14 mouse cellular contexts compared by ENCODE assay signal in the genomic region with DNA sequence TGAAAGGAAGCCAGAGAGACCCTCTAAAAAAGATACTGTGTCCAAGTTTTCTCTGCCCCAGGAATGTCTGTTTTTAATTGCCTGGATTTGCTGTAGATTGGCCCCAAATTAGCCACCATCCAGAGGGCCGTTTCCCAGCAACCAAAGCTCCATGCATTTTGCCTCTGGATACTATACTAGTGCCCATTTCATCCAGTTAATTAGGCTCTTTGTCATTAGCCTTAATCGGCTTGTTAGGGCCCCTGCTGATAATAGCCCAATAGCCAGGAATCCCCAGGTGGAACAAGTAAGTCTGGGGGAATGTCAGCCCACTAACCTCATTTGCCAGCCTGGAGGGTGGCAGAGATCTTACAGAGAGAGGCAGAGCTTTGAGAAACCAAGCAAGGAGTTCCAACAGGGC. TPM values are rescaled to one million over a fixed set of nuclear protein-coding genes. Genes with fewer than 3 reads are reported as not detected.
DNase-seq lines count a peak whose midpoint lies in the region; ATAC-seq lines count a peak whose summit lies in the region.
"Had no signal": no experiment of that assay in that cellular context is flagged by ENCODE, and none has a peak within 500 bp of the region (broad histone marks: within the 10 kb centered on the region; RNA-seq: fewer than 3 reads in every experiment).

No protein-coding gene starts in this region.

- H3K27me3 ChIP-seq in midbrain, embryonic 13.5 days, result no peaks in the 10 kb centered on the region
- peaks cover 17% of the 10 kb centered on the region for H3K27me3 ChIP-seq in midbrain, embryonic 10.5 days (ENCODE audit: low read depth, poor library complexity, severe bottlenecking)
- no peaks in the 10 kb centered on the region for H3K27me3 ChIP-seq in embryonic facial prominence, embryonic 14.5 days (replicated peaks; ENCODE audit: control insufficient read depth, insufficient read depth, low read length)
- H3K27me3 ChIP-seq: embryonic facial prominence, embryonic 13.5 days; liver, embryonic 13.5 days had no signal

- H3K4me1 ChIP-seq in midbrain, embryonic 13.5 days (replicated peaks), result peaks cover 13% of the 10 kb centered on the region
- no peaks in the 10 kb centered on the region; the same call in 1 of the 2 replicates for H3K4me1 ChIP-seq in midbrain, embryonic 10.5 days
- 0 out of 2 replicates have a peak, but pooled peaks cover 6% of the 10 kb centered on the region for H3K4me1 ChIP-seq in embryonic facial prominence, embryonic 14.5 days (ENCODE audit: control insufficient read depth, insufficient read depth, low read length)

- H3K36me3 ChIP-seq in midbrain, embryonic 13.5 days, result peaks cover 65% of the 10 kb centered on the region
- peaks cover 54% of the 10 kb centered on the region for H3K36me3 ChIP-seq in midbrain, embryonic 10.5 days
- H3K36me3 ChIP-seq in embryonic facial prominence, embryonic 14.5 days (ENCODE audit: control insufficient read depth, insufficient read depth, low read length), result peaks cover 62% of the 10 kb centered on the region
- H3K36me3 ChIP-seq: liver, embryonic 13.5 days had no signal

- peak; percentile 48; the same call in 1 of the 2 replicates for ATAC-seq in midbrain, embryonic 13.5 days
- no peak for ATAC-seq in embryonic facial prominence, embryonic 14.5 days (ENCODE audit: low read depth)
- ATAC-seq: intestine, embryonic 16.5 days had no signal

- H3K4me2 ChIP-seq in midbrain, embryonic 13.5 days (replicated peaks), result no peak overlapping the region
- no peak overlapping the region for H3K4me2 ChIP-seq in embryonic facial prominence, embryonic 14.5 days (ENCODE audit: low read depth, low read length)
- H3K4me2 ChIP-seq: embryonic facial prominence, embryonic 13.5 days; liver, embryonic 13.5 days had no signal

- DNase-seq in midbrain, embryonic 10.5 days (ENCODE audit: low spot score), result no peak
- peak; percentile 9 for DNase-seq in embryonic facial prominence, embryonic 14.5 days (ENCODE audit: low spot score)
- peak; percentile 39 for DNase-seq in hindlimb bud, embryonic 11.5 days (ENCODE audit: extremely low spot score, low read depth, low spot score)
- DNase-seq in retina, postnatal 1 day, result peak; percentile 64
- no peak for DNase-seq in gastrocnemius, postnatal 4 days (ENCODE audit: low spot score in 2 of 2)
- DNase-seq in natural killer cell, adult 2 months (ENCODE audit: low spot score in 2 of 2), result no peak
- DNase-seq: adrenal gland, postnatal 10 days; cerebellum, adult 8-10 months; gastrocnemius, postnatal 10 days; liver, embryonic 13.5 days had no signal

- H3K27ac ChIP-seq in midbrain, embryonic 13.5 days, result no peak overlapping the region; the same call in 1 of the 2 replicates
- no peak overlapping the region for H3K27ac ChIP-seq in midbrain, embryonic 10.5 days (replicated peaks)
- no peak overlapping the region for H3K27ac ChIP-seq in embryonic facial prominence, embryonic 14.5 days (replicated peaks; ENCODE audit: low read depth, low read length)
- H3K27ac ChIP-seq: embryonic facial prominence, embryonic 13.5 days; heart, embryonic 10.5 days; liver, embryonic 13.5 days had no signal

- whole genome bisulfite sequencing in midbrain, embryonic 13.5 days, result 17% methylated on average over 2 of the region's 2 CpGs
- 24% methylated on average over 2 of the region's 2 CpGs for WGBS in midbrain, embryonic 10.5 days
- WGBS in embryonic facial prominence, embryonic 14.5 days, result 28% methylated on average over 2 of the region's 2 CpGs

- no peaks in the 10 kb centered on the region for H3K9me3 ChIP-seq in midbrain, embryonic 13.5 days
- no peaks in the 10 kb centered on the region for H3K9me3 ChIP-seq in midbrain, embryonic 10.5 days (replicated peaks)
- H3K9me3 ChIP-seq in embryonic facial prominence, embryonic 14.5 days (ENCODE audit: control insufficient read depth, low read length), result no peaks in the 10 kb centered on the region
- H3K9me3 ChIP-seq: embryonic facial prominence, embryonic 13.5 days; heart, embryonic 10.5 days; liver, embryonic 13.5 days had no signal

- H3K9ac ChIP-seq in midbrain, embryonic 13.5 days (replicated peaks), result no peak overlapping the region
- no peak overlapping the region for H3K9ac ChIP-seq in embryonic facial prominence, embryonic 14.5 days (ENCODE audit: low read depth, low read length)
- H3K9ac ChIP-seq: embryonic facial prominence, embryonic 13.5 days; liver, embryonic 13.5 days had no signal

- no peak overlapping the region for H3K4me3 ChIP-seq in midbrain, embryonic 13.5 days (replicated peaks)
- no peak overlapping the region for H3K4me3 ChIP-seq in midbrain, embryonic 10.5 days
- no peak overlapping the region for H3K4me3 ChIP-seq in embryonic facial prominence, embryonic 14.5 days (ENCODE audit: low read depth, low read length)
- H3K4me3 ChIP-seq: embryonic facial prominence, embryonic 13.5 days; heart, embryonic 10.5 days; liver, embryonic 13.5 days had no signal

RNA-seq across cellular contexts. Expression of a gene that starts 35.3 kb away (rescaled TPM):
- 76.8 and 81.0 TPM in 2 replicates for polyA plus RNA-seq in midbrain, embryonic 13.5 days (2015; fragmentation: Nextera tagmentation; extraction: Ambion mirVana)
- polyA plus RNA-seq in midbrain, embryonic 10.5 days (2016; fragmentation: Nextera tagmentation; extraction: Ambion mirVana), result 83.8 and 84.2 TPM in 2 replicates
- 72.9 and 74.0 TPM in 2 replicates for polyA plus RNA-seq in embryonic facial prominence, embryonic 14.5 days (2014; fragmentation: Nextera tagmentation; extraction: Ambion mirVana)
- total RNA-seq in gastrocnemius, postnatal 4 days (2021), result 10 to 100 TPM; 36.0 to 40.5 TPM

RNA-seq across cellular contexts. Expression of a gene that starts 51.8 kb away (rescaled TPM):
- polyA plus RNA-seq in midbrain, embryonic 13.5 days (2015; fragmentation: Nextera tagmentation; extraction: Ambion mirVana), result 0.48 and 0.93 TPM in 2 replicates
- 1.2 and 2.2 TPM in 2 replicates for polyA plus RNA-seq in midbrain, embryonic 10.5 days (2016; fragmentation: Nextera tagmentation; extraction: Ambion mirVana)
- polyA plus RNA-seq in embryonic facial prominence, embryonic 14.5 days (2014; fragmentation: Nextera tagmentation; extraction: Ambion mirVana), result 0.37 and 0.50 TPM in 2 replicates
- total RNA-seq in gastrocnemius, postnatal 4 days (2021), result under 1 TPM; 0.61 to 0.73 TPM

Comparison
In these comparisons a context has a peak if more than half of its experiments do, and no peak if none do; other contexts are left out.
1. DNase-seq: peak in embryonic facial prominence, embryonic 14.5 days (single experiment), hindlimb bud, embryonic 11.5 days (single experiment) and retina, postnatal 1 day (single experiment); none in midbrain, embryonic 10.5 days (single experiment), gastrocnemius, postnatal 4 days (0 of 2) and natural killer cell, adult 2 months (0 of 2).